Mouse (Mus musculus) brain, embryonic 14.5 days (tissue): ENCODE measurements around the gene Itga10. TPM values are rescaled to one million over a fixed set of nuclear protein-coding genes. Genes with fewer than 3 reads are reported as not detected.
"Not testable (repeated sequence)": the region's sequence is repeated elsewhere in the genome, so short reads cannot be mapped to it uniquely, and the experiment has no call there.

Source experiments
- DNase-seq: peaks from one replicate; pipeline ENCODE4 v3.0.0-alpha.2; 2011; ENCODE audit warnings: low read depth
- CTCF ChIP-seq: fragments of 200-500 bp; IDR thresholded peaks from 2 replicates; pipeline ENCODE4 v1.5.1; 2012; ENCODE audit warnings: inconsistent platforms, mild to moderate bottlenecking, moderate library complexity, borderline replicate concordance; ENCODE audit not compliant: insufficient read depth, insufficient read length; ENCODE audit errors: extremely low read depth
- POLR2A ChIP-seq: fragments of 200-500 bp; IDR thresholded peaks from 2 replicates; pipeline ENCODE4 v1.6.1; 2012; ENCODE audit warnings: mild to moderate bottlenecking, inconsistent platforms, borderline replicate concordance; ENCODE audit not compliant: poor library complexity, insufficient read depth, insufficient read length, severe bottlenecking; ENCODE audit errors: extremely low read depth
- polyA plus RNA-seq: library from polyadenylated mRNA; depleted of rRNA; stranded (reverse); fragments of >200 nt; gene quantifications from 2 replicates; pipeline ENCODE4 v1.2.3, GENCODE M21; 2012

Gene Itga10
- polyA plus RNA-seq, 1 experiment: 5.8 TPM

- no peak for TF ChIP-seq POLR2A
- no peak for TF ChIP-seq CTCF
- DNase-seq: peak; percentile 83
Observed at GRCm38 (mm10) chr3:96601941-96602703, 43.3 kb upstream of the Itga10 start.

- TF ChIP-seq CTCF: no peak
- TF ChIP-seq POLR2A: no peak
- DNase-seq: peak; percentile 44
Observed at GRCm38 (mm10) chr3:96602704-96603084, 42.7 kb upstream of the Itga10 start.

- DNase-seq: peak; percentile 80
- TF ChIP-seq CTCF: no peak
- no peak for TF ChIP-seq POLR2A
Observed at GRCm38 (mm10) chr3:96603311-96603710, 42.1 kb upstream of the Itga10 start.

- not testable (repeated sequence) for DNase-seq
Observed at GRCm38 (mm10) chr3:96606007-96606406, 39.4 kb upstream of the Itga10 start.

- no peak for DNase-seq
- TF ChIP-seq CTCF: no peak
- TF ChIP-seq POLR2A: no peak
Observed at GRCm38 (mm10) chr3:96606618-96607017, 38.8 kb upstream of the Itga10 start.

GRCm38 (mm10) chr3:96617941-96618340 is 27.4 kb upstream of the Itga10 start:
- no peak for DNase-seq
- no peak for TF ChIP-seq POLR2A
- TF ChIP-seq CTCF: no peak

GRCm38 (mm10) chr3:96623201-96623600 is 22.2 kb upstream of the Itga10 start:
- DNase-seq: no peak
- TF ChIP-seq CTCF: no peak
- no peak for TF ChIP-seq POLR2A

- peak; percentile 61; the same call in 1 of the 2 replicates for TF ChIP-seq POLR2A
- no peak for TF ChIP-seq CTCF
- DNase-seq: peak; percentile 100
Observed at GRCm38 (mm10) chr3:96629729-96630600, 15.4 kb upstream of the Itga10 start, which contains the start of gene Rbm8a. Rbm8a (plus strand) TSS chr3:96629933.

GRCm38 (mm10) chr3:96632058-96632457 is 13.3 kb upstream of the Itga10 start:
- TF ChIP-seq POLR2A: no peak
- no peak for TF ChIP-seq CTCF
- DNase-seq: no peak

- TF ChIP-seq POLR2A: no peak
- no peak for TF ChIP-seq CTCF
Observed at GRCm38 (mm10) chr3:96634015-96634414, 11.4 kb upstream of the Itga10 start.

GRCm38 (mm10) chr3:96634928-96635879 is 10.2 kb upstream of the Itga10 start, which contains the start of the genes Pex11b and Gm42957:
Pex11b (plus strand) TSS chr3:96635376.
Gm42957 (plus strand) TSS chr3:96635474.
- peak; percentile 93 for DNase-seq
- TF ChIP-seq POLR2A (peak; percentile 48), CTCF (peak; percentile 18; the same call in 1 of the 2 replicates)

More at GRCm38 (mm10) chr3:96634015-96634414, 11.4 kb upstream of the Itga10 start:
- no peak for DNase-seq

GRCm38 (mm10) chr3:96635906-96636305 is 9.5 kb upstream of the Itga10 start:
- no peak for DNase-seq
- TF ChIP-seq POLR2A (no peak), CTCF (no peak)
